Mouse (Mus musculus) heart, embryonic 15.5 days (tissue): ENCODE results near the gene Abo. TPM values are rescaled to one million over a fixed set of nuclear protein-coding genes. Genes with fewer than 3 reads are reported as not detected.

Experiments used
- ATAC-seq: fragments of 200-750 bp; cut with Nextera tagmentation; replicated peaks from 2 replicates; pipeline ENCODE4 v1.8.0; 2017; ENCODE audit warnings: low read depth, moderate TSS enrichment; ENCODE audit not compliant: insufficient number of reproducible peaks, insufficient read depth, low FRiP score
- H3K27ac ChIP-seq: fragments of 300-500 bp; sonication (generic); 2 replicates; pipeline ENCODE4 v1.5.1; 2015; ENCODE audit warnings: mild to moderate bottlenecking, inconsistent platforms
- H3K27me3 ChIP-seq: fragments of 300-500 bp; sonication (generic); 2 replicates; pipeline ENCODE4 v1.6.1; 2015; ENCODE audit warnings: inconsistent platforms
- H3K36me3 ChIP-seq: fragments of 300-500 bp; sonication (generic); 2 replicates; pipeline ENCODE4 v1.6.1; 2015; ENCODE audit warnings: mild to moderate bottlenecking, inconsistent platforms
- H3K4me1 ChIP-seq: fragments of 300-500 bp; sonication (generic); replicated peaks from 2 replicates; pipeline ENCODE4 v1.6.1; 2015; ENCODE audit warnings: inconsistent platforms
- H3K4me2 ChIP-seq: fragments of 300-500 bp; sonication (generic); 2 replicates; pipeline ENCODE4 v1.6.1; 2015; ENCODE audit warnings: inconsistent platforms, mild to moderate bottlenecking, moderate library complexity
- H3K4me3 ChIP-seq: fragments of 300-500 bp; sonication (generic); 2 replicates; pipeline ENCODE4 v1.5.1; 2015; ENCODE audit warnings: mild to moderate bottlenecking, inconsistent platforms
- H3K9ac ChIP-seq: fragments of 300-500 bp; sonication (generic); 2 replicates; pipeline ENCODE4 v1.6.1; 2015; ENCODE audit warnings: mild to moderate bottlenecking, inconsistent platforms
- H3K9me3 ChIP-seq: fragments of 300-500 bp; sonication (generic); replicated peaks from 2 replicates; pipeline ENCODE4 v1.6.1; 2016; ENCODE audit warnings: inconsistent platforms
- WGBS: fragments of 180-500 bp; shearing (Covaris S2); methylation state at CpG from one replicate; pipeline ENCODE4 v1.1.7; 2015; ENCODE audit warnings: mixed read lengths; 5-methylcytosine and 5-hydroxymethylcytosine counted together
- polyA plus RNA-seq: library from polyadenylated mRNA; unstranded; fragments of >200 nt; fragmentation: Nextera tagmentation; extraction: Ambion mirVana; gene quantifications from 2 replicates; pipeline ENCODE4 v1.2.1, GENCODE M21; 2015

Abo gene
- polyA plus RNA-seq, 1 experiment from 2014 or later, result not detected

DNA sequence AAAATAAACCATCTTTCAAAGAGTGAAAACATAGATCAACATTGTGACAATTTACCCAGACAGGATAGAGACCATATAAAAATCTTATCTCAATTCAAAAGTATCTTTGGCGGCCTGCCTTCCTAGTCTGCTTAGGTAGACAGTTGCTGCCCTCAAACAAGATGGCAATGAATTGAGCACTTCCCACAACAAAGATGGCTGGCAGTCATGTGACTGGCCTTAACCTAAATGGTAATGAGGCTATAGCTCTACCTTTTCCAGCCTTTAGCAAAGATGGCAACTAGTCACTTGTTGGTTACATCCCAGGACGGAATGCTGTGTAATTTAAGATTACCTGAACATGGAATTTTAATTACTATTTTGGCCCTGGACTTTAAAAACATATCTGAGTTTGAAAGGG, 32.3 kb downstream of the Abo start:
- Histone ChIP-seq H3K9ac (no peak overlapping the region), H3K36me3 (no peaks in the 10 kb centered on the region), H3K4me2 (no peak overlapping the region), H3K4me3 (no peak overlapping the region), H3K27ac (no peak overlapping the region), H3K27me3 (no peaks in the 10 kb centered on the region), H3K4me1 (no peaks in the 10 kb centered on the region), H3K9me3 (no peaks in the 10 kb centered on the region)
- no peak for ATAC-seq
- WGBS, result 76% methylated on average over 2 of the region's 2 CpGs

DNA sequence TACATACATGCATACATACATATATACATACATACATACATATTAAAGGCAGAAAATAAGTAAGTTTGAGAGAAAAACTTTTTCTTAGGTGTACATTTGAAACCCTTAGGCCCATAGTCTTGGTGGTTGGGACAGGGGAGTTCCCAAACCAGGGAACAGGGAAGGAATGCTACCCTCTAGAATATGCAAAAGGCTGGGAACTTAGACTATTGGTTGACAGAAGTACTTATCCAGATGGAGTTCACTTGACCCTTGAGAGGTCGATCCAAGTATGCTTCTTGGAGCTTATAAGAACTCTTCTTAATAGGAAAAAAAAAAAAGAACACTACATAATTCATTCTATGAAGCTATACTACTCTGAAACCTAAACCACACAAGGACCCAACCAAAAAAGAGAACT, 36.7 kb downstream of the Abo start:
- Histone ChIP-seq H3K4me1 (no peaks in the 10 kb centered on the region), H3K4me2 (no peak overlapping the region), H3K27me3 (no peaks in the 10 kb centered on the region), H3K9ac (no peak overlapping the region), H3K27ac (no peak overlapping the region), H3K4me3 (no peak overlapping the region), H3K36me3 (no peaks in the 10 kb centered on the region), H3K9me3 (no peaks in the 10 kb centered on the region)
- ATAC-seq, result no peak
- 85% methylated on average over 1 of the region's 1 CpGs for WGBS

DNA sequence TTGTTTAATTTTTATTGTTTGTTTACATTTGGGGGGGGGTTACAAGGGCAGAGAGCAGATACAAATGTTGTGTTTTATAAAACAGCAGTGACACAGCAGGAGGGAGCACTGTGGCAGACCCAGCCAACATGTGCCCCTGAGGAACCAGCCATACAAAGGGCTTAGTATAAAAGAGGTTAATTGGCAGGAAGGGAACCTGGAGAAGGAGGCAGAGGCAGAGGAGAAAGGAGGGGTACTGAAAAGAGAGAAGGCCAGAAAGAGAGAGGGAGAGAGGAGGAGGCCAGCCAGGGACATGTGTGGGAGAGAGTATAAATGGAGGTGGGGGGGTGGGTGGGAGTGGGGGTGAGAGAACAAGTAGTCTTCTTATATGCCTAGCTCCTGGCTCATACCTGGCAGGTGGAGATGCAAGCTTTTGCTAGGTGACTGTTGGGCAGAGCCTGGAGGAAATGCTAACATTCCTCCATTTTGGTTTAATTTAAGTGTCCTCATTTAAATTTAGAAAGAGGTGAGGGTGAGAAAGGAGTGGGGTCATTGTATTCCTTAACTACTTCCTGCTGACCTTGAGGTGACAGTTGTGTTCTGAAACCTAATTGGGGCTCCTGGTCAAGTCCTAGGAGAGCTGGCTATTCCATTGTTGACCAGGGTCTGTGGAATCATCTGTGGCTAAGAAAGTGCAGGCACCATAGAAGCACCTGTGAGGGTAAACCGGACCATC, 37.4 kb downstream of the Abo start:
- Histone ChIP-seq H3K4me2 (no peak overlapping the region), H3K9me3 (no peaks in the 10 kb centered on the region), H3K9ac (no peak overlapping the region), H3K4me1 (no peaks in the 10 kb centered on the region), H3K36me3 (no peaks in the 10 kb centered on the region), H3K27ac (no peak overlapping the region), H3K4me3 (no peak overlapping the region), H3K27me3 (no peaks in the 10 kb centered on the region)
- no peak for ATAC-seq
- 86% methylated on average over 1 of the region's 1 CpGs for WGBS

Other genes with a start within 250 kb of the Abo start
- 12.2 and 18.0 TPM in 2 replicates for gene Fam69b, start 236.5 kb downstream of the Abo start, polyA plus RNA-seq
- not detected in 2 replicates for gene Lcn4, start 193.7 kb downstream of the Abo start, polyA plus RNA-seq
- gene Surf6, start 37.9 kb upstream of the Abo start, polyA plus RNA-seq, result 13.5 and 15.9 TPM in 2 replicates
- gene Med22, start 45.7 kb upstream of the Abo start, polyA plus RNA-seq, result 35.2 and 43.8 TPM in 2 replicates
- gene Rpl7a, start 45.8 kb upstream of the Abo start, polyA plus RNA-seq, result 314 and 345 TPM in 2 replicates
- gene Surf2, start 51.4 kb upstream of the Abo start, polyA plus RNA-seq, result 28.9 and 31.6 TPM in 2 replicates
- 44.6 and 45.3 TPM in 2 replicates for gene Surf1, start 51.6 kb upstream of the Abo start, polyA plus RNA-seq
- gene Surf4, start 68.9 kb upstream of the Abo start, polyA plus RNA-seq, result 157 and 192 TPM in 2 replicates
- gene Stkld1, start 69.1 kb upstream of the Abo start, polyA plus RNA-seq, result 0.10 and 0.11 TPM in 2 replicates
- gene Rexo4, start 99.4 kb upstream of the Abo start, polyA plus RNA-seq, result 23.6 and 29.7 TPM in 2 replicates
- not detected in 2 replicates for gene Adamts13, start 108.4 kb upstream of the Abo start, polyA plus RNA-seq
- 35.4 and 48.3 TPM in 2 replicates for gene Cacfd1, start 144.9 kb upstream of the Abo start, polyA plus RNA-seq
- 0.26 and 0.57 TPM in 2 replicates for gene Slc2a6, start 163.0 kb upstream of the Abo start, polyA plus RNA-seq
- gene Mymk, start 207.2 kb upstream of the Abo start, polyA plus RNA-seq, result 0.18 and 0.42 TPM in 2 replicates
- 12.3 and 13.8 TPM in 2 replicates for gene Adamtsl2, start 214.4 kb upstream of the Abo start, polyA plus RNA-seq